7 mouse cellular contexts compared by ENCODE assay signal in the genomic region with DNA sequence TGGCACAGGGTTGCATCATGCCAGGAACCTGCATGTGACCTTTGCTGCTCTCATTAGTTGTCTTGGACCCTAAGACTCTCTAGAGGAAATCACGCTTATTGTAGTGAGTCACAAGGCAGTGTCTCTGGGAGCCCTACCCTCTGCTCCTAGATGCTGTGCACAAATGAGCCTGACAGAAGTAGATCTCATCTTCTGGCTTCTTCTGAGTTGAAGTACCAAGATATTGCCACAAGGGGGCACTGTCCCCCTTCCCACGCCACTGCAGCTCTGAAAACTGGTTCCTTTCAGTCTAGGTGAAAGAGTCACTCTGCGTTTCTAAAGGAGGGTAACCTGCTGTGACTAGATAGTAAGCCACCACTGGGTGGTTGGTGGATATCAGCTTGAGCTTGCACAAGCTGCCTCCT.
A peak's percentile ranks its signal among the peaks of the same experiment; 100 is the strongest.
DNase-seq lines count a peak whose midpoint lies in the region; ATAC-seq lines count a peak whose summit lies in the region.

No protein-coding gene starts in this region.

- H3K36me3 ChIP-seq in forebrain, embryonic 14.5 days (ENCODE audit: control insufficient read depth, insufficient read depth, low read length) = no peaks in the 10 kb centered on the region
- H3K36me3 ChIP-seq in hindbrain, embryonic 13.5 days = no peaks in the 10 kb centered on the region

- peak; percentile 63 for ATAC-seq in forebrain, embryonic 14.5 days
- peak; percentile 57 for ATAC-seq in hindbrain, embryonic 13.5 days (ENCODE audit: low FRiP score)

- no peak overlapping the region for H3K4me2 ChIP-seq in forebrain, embryonic 14.5 days (ENCODE audit: low read length)
- no peak overlapping the region for H3K4me2 ChIP-seq in hindbrain, embryonic 13.5 days

- no peaks in the 10 kb centered on the region for H3K4me1 ChIP-seq in forebrain, embryonic 14.5 days (ENCODE audit: control insufficient read depth, insufficient read depth, low read length)
- peaks cover 21% of the 10 kb centered on the region for H3K4me1 ChIP-seq in hindbrain, embryonic 13.5 days (replicated peaks)

- no peak overlapping the region for H3K4me3 ChIP-seq in forebrain, embryonic 14.5 days (ENCODE audit: low read depth, low read length)
- no peak overlapping the region for H3K4me3 ChIP-seq in hindbrain, embryonic 13.5 days

- peak; percentile 67 for DNase-seq in T-cell, adult 2 months (ENCODE audit: low spot score)
- DNase-seq in cerebellum, adult 11-12 months = peak; percentile 52
- DNase-seq in forebrain, embryonic 14.5 days (ENCODE audit: low spot score) = peak; percentile 80
- DNase-seq in layer of hippocampus, adult 9-10 months (ENCODE audit: low spot score) = peak; percentile 77
- peak; percentile 75 for DNase-seq in lung, postnatal 25 days (ENCODE audit: low spot score)
- DNase-seq in right cerebral cortex, adult 18-20 months = peak; percentile 75

- no peak overlapping the region for H3K9ac ChIP-seq in forebrain, embryonic 14.5 days (ENCODE audit: low read length)
- no peak overlapping the region for H3K9ac ChIP-seq in hindbrain, embryonic 13.5 days

- H3K9me3 ChIP-seq in forebrain, embryonic 14.5 days (replicated peaks; ENCODE audit: control insufficient read depth, low read length) = no peaks in the 10 kb centered on the region
- H3K9me3 ChIP-seq in hindbrain, embryonic 13.5 days = no peaks in the 10 kb centered on the region

- no peak overlapping the region for H3K27ac ChIP-seq in forebrain, embryonic 14.5 days (ENCODE audit: low read depth, low read length)
- no peak overlapping the region for H3K27ac ChIP-seq in hindbrain, embryonic 13.5 days

- H3K27me3 ChIP-seq in forebrain, embryonic 14.5 days (replicated peaks; ENCODE audit: control insufficient read depth, insufficient read depth, low read length) = no peaks in the 10 kb centered on the region
- no peaks in the 10 kb centered on the region for H3K27me3 ChIP-seq in hindbrain, embryonic 13.5 days

- 8% methylated on average over 3 of the region's 3 CpGs for WGBS in forebrain, embryonic 14.5 days
- 10% methylated on average over 3 of the region's 3 CpGs for WGBS in hindbrain, embryonic 13.5 days
